Mouse (Mus musculus) myocyte (in vitro differentiated cells): ENCODE measurements around the gene Hdgfl2.

ENCODE experiments used
- MYOD1 ChIP-seq, 3 experiments: IDR thresholded peaks; one replicate each; pipeline ENCODE4 v1.6.1; 2011; ENCODE audit warnings: control low read depth in 2 of 3, low read depth in 2 of 3, mild to moderate bottlenecking in 2 of 3, moderate library complexity in 1 of 3; ENCODE audit not compliant: insufficient read length in 2 of 3, control insufficient read depth in 1 of 3
- MYOG ChIP-seq, 3 experiments: IDR thresholded peaks; one replicate each; pipeline ENCODE4 v1.6.1; 2011; ENCODE audit warnings: control low read depth in 2 of 3, low read depth in 2 of 3, mild to moderate bottlenecking in 2 of 3; ENCODE audit not compliant: insufficient read length in 2 of 3, control insufficient read depth in 1 of 3, insufficient read depth in 1 of 3
- POLR2A ChIP-seq: IDR thresholded peaks from one replicate; pipeline ENCODE4 v1.6.1; 2011; ENCODE audit warnings: low read depth, mild to moderate bottlenecking, control low read depth, moderate library complexity; ENCODE audit not compliant: insufficient read length
- POLR2AphosphoS2 ChIP-seq: IDR thresholded peaks from one replicate; pipeline ENCODE4 v1.6.1; 2011; ENCODE audit warnings: low read depth, control low read depth; ENCODE audit not compliant: insufficient read length
- USF1 ChIP-seq: IDR thresholded peaks from one replicate; pipeline ENCODE4 v1.6.1; 2011; ENCODE audit warnings: low read depth, mild to moderate bottlenecking, control low read depth, moderate library complexity

GRCm38 (mm10) chr17:56057381-56058120 lies 21.9 kb upstream of the Hdgfl2 start:
- no peak for TF ChIP-seq MYOG (IDR thresholded peaks at IDR 0.05; ENCODE audit: control insufficient read depth in 1 of 3, insufficient read depth in 1 of 3, insufficient read length in 2 of 3, low read depth in 2 of 3)
- no peak for TF ChIP-seq POLR2AphosphoS2
- TF ChIP-seq POLR2A: no peak
- no peak for TF ChIP-seq MYOD1 (IDR thresholded peaks at IDR 0.05; ENCODE audit: control insufficient read depth in 1 of 3, insufficient read length in 2 of 3, low read depth in 2 of 3)
- TF ChIP-seq USF1: no peak
